Mouse (Mus musculus) lung, postnatal 0 days (tissue): Measurements from ENCODE around the gene Capsl. TPM values are rescaled to one million over a fixed set of nuclear protein-coding genes. Genes with fewer than 3 reads are reported as not detected.

Experiments used
- ATAC-seq: fragments of 200-750 bp; cut with Nextera tagmentation; 2 replicates; pipeline ENCODE4 v1.8.0; 2017; ENCODE audit warnings: moderate library complexity
- DNase-seq: peaks from one replicate; pipeline ENCODE4 v3.0.0-alpha.2; 2016; ENCODE audit warnings: low spot score
- H3K27ac ChIP-seq: fragments of 300-500 bp; sonication (generic); 2 replicates; pipeline ENCODE4 v1.5.1; 2014; ENCODE audit warnings: antibody characterized with exemption, mild to moderate bottlenecking, low read length, mixed read lengths
- H3K27me3 ChIP-seq: fragments of 300-500 bp; sonication (generic); replicated peaks from 2 replicates; pipeline ENCODE4 v1.6.1; 2014; ENCODE audit warnings: low read length, mixed read lengths; ENCODE audit not compliant: insufficient read depth
- H3K36me3 ChIP-seq: fragments of 300-500 bp; sonication (generic); 2 replicates; pipeline ENCODE4 v1.6.1; 2014; ENCODE audit warnings: low read length, mixed read lengths; ENCODE audit not compliant: insufficient read depth
- H3K4me1 ChIP-seq: fragments of 300-500 bp; sonication (generic); 2 replicates; pipeline ENCODE4 v1.6.1; 2014; ENCODE audit warnings: antibody characterized with exemption, low read depth, low read length, mixed read lengths; ENCODE audit not compliant: insufficient read depth
- H3K4me2 ChIP-seq: fragments of 300-500 bp; sonication (generic); replicated peaks from 2 replicates; pipeline ENCODE4 v1.6.1; 2014; ENCODE audit warnings: low read depth, mild to moderate bottlenecking, low read length, moderate library complexity, mixed read lengths
- H3K4me3 ChIP-seq: fragments of 300-500 bp; sonication (generic); 2 replicates; pipeline ENCODE4 v1.5.1; 2014; ENCODE audit warnings: low read depth, low read length
- H3K9ac ChIP-seq: fragments of 300-500 bp; sonication (generic); replicated peaks from 2 replicates; pipeline ENCODE4 v1.6.1; 2014; ENCODE audit warnings: low read depth, mild to moderate bottlenecking
- H3K9me3 ChIP-seq: fragments of 300-500 bp; sonication (generic); 2 replicates; pipeline ENCODE4 v1.6.1; 2016; ENCODE audit warnings: low read length, mixed read lengths
- CTCF ChIP-seq: IDR thresholded peaks from 2 replicates; pipeline ENCODE4 v1.5.1; 2016; ENCODE audit warnings: antibody characterized with exemption, mild to moderate bottlenecking
- EP300 ChIP-seq: IDR thresholded peaks from 2 replicates; pipeline ENCODE4 v1.6.1; 2016; ENCODE audit warnings: antibody characterized with exemption, mild to moderate bottlenecking, control low read depth
- WGBS: fragments of 180-500 bp; shearing (Covaris S2); extraction: QIAGEN DNeasy Blood & Tissue Kit; methylation state at CpG from one replicate; pipeline ENCODE4 v1.1.7; 2014; 5-methylcytosine and 5-hydroxymethylcytosine counted together
- polyA plus RNA-seq: library from polyadenylated mRNA; unstranded; fragments of >200 nt; fragmentation: Nextera tagmentation; extraction: Ambion mirVana; gene quantifications from 2 replicates; pipeline ENCODE4 v1.2.1, GENCODE M21; 2015

The Capsl gene
- polyA plus RNA-seq, 1 experiment from 2014 or later, result 22.1 TPM

GRCm38 (mm10) chr15:9452842-9453241 lies 17.0 kb downstream of the Capsl start:
- no peak for ATAC-seq
- Histone ChIP-seq H3K4me2 (no peak overlapping the region), H3K9me3 (no peaks in the 10 kb centered on the region), H3K27ac (no peak overlapping the region), H3K27me3 (no peaks in the 10 kb centered on the region), H3K9ac (no peak overlapping the region), H3K36me3 (no peaks in the 10 kb centered on the region), H3K4me3 (no peak overlapping the region), H3K4me1 (no peaks in the 10 kb centered on the region)
- TF ChIP-seq CTCF (no peak), EP300 (no peak)
- DNase-seq, result no peak
- 39% methylated on average over 1 of the region's 1 CpGs for WGBS

GRCm38 (mm10) chr15:9454198-9454597 lies 18.4 kb downstream of the Capsl start:
- Histone ChIP-seq H3K27ac (no peak overlapping the region), H3K4me3 (no peak overlapping the region), H3K4me2 (no peak overlapping the region), H3K4me1 (no peaks in the 10 kb centered on the region), H3K36me3 (no peaks in the 10 kb centered on the region), H3K9ac (no peak overlapping the region), H3K27me3 (no peaks in the 10 kb centered on the region), H3K9me3 (no peaks in the 10 kb centered on the region)
- DNase-seq, result no peak
- TF ChIP-seq CTCF, result no peak
- TF ChIP-seq EP300, result no peak
- no peak for ATAC-seq
- 78% methylated on average over 4 of the region's 4 CpGs for WGBS

GRCm38 (mm10) chr15:9455241-9455640 lies 19.4 kb downstream of the Capsl start:
- no peak overlapping the region for H3K9ac ChIP-seq
- no peaks in the 10 kb centered on the region for H3K9me3 ChIP-seq
- no peaks in the 10 kb centered on the region for H3K27me3 ChIP-seq
- no peak overlapping the region for H3K27ac ChIP-seq
- H3K36me3 ChIP-seq, result no peaks in the 10 kb centered on the region
- H3K4me1 ChIP-seq, result no peaks in the 10 kb centered on the region
- H3K4me3 ChIP-seq, result no peak overlapping the region
- DNase-seq, result peak; percentile 72
- H3K4me2 ChIP-seq, result no peak overlapping the region
- no peak for TF ChIP-seq EP300
- peak; percentile 80 for TF ChIP-seq CTCF
- no peak for ATAC-seq
- WGBS, result 60% methylated on average over 4 of the region's 4 CpGs

DNA sequence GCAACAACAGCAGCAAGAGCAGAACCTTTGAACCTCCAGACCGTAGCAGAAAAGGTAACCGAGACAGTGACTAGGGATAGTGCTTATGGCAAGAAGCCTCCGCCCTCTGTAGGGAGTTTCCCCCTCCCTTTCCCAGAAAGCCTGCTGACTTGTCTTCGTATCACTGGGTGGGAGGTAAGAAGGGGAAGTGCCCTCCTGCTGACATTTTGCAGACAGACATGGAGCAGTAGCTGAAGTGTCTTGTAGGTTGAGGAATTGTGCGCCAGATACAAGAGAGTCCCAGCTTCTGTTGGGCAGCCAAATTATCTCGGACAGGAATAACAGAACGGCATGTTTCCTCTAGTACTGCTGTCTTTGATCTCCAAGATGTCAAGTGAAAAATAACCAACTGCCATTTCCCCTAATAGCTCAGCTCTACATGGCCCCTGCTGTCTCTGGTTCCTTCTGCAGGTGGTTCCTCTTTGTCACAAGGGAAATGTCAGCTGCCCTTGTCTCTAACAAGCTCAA lies 27.7 kb downstream of the Capsl start:
- TF ChIP-seq CTCF, result no peak
- TF ChIP-seq EP300, result no peak
- H3K27ac ChIP-seq, result no peak overlapping the region
- no peak overlapping the region for H3K4me2 ChIP-seq
- 40% methylated on average over 7 of the region's 7 CpGs for WGBS
- no peak overlapping the region for H3K9ac ChIP-seq
- ATAC-seq (no peak), DNase-seq (peak; percentile 10)
- H3K4me1 ChIP-seq, result no peaks in the 10 kb centered on the region
- H3K4me3 ChIP-seq, result no peak overlapping the region
- no peaks in the 10 kb centered on the region for H3K36me3 ChIP-seq
- H3K9me3 ChIP-seq, result no peaks in the 10 kb centered on the region
- H3K27me3 ChIP-seq, result no peaks in the 10 kb centered on the region

- WGBS, result 10% methylated on average over 1 of the region's 1 CpGs
- TF ChIP-seq EP300 (no peak), CTCF (no peak)
- no peaks in the 10 kb centered on the region for H3K9me3 ChIP-seq
- DNase-seq, result no peak
- H3K4me3 ChIP-seq, result no peak overlapping the region
- no peaks in the 10 kb centered on the region for H3K36me3 ChIP-seq
- no peak overlapping the region for H3K9ac ChIP-seq
- H3K27ac ChIP-seq, result no peak overlapping the region
- no peak for ATAC-seq
- H3K4me2 ChIP-seq, result no peak overlapping the region
- H3K27me3 ChIP-seq, result no peaks in the 10 kb centered on the region
- H3K4me1 ChIP-seq, result no peaks in the 10 kb centered on the region
Observed at GRCm38 (mm10) chr15:9464039-9464438, 28.2 kb downstream of the Capsl start.

DNA sequence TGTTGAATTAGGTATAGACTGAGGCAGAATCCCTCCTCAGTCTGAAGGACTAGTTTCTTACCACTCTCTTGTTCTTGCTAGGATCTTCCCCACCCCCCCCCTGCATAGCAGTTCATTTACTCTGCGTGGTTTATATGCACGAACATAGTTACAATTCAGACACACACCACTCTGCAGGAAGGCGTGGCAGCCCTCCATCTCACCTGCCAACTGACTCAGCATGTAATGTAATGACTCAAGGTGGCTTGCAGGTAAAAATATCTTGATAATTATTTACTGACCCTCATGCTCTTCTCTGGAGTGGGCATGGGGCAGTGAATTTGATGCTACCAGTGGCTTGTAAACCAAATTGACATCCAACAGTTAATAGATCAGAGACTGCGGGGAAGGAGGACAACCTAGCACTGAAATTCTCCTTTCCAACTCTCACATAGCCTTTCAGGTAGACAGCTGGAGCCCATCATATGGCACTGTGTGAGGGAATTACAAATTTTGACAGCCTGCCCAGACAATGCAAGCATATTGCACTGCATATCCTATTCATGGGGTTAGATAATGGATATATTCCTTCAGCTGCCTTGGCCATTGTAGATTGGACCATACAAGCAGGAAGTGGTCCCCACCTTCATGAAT lies 35.3 kb downstream of the Capsl start:
- TF ChIP-seq CTCF (no peak), EP300 (no peak)

GRCm38 (mm10) chr15:9472167-9472566 lies 36.3 kb downstream of the Capsl start:
- no peaks in the 10 kb centered on the region for H3K4me1 ChIP-seq
- TF ChIP-seq CTCF, result no peak
- TF ChIP-seq EP300, result no peak
- ATAC-seq, result no peak
- H3K27me3 ChIP-seq, result no peaks in the 10 kb centered on the region
- no peak overlapping the region for H3K27ac ChIP-seq
- H3K36me3 ChIP-seq, result no peaks in the 10 kb centered on the region
- no peak overlapping the region for H3K4me3 ChIP-seq
- no peaks in the 10 kb centered on the region for H3K9me3 ChIP-seq
- no peak overlapping the region for H3K4me2 ChIP-seq
- DNase-seq, result no peak
- H3K9ac ChIP-seq, result no peak overlapping the region
- 33% methylated on average over 3 of the region's 3 CpGs for WGBS

More for the DNA sequence above, 35.3 kb downstream of the Capsl start:
- ATAC-seq (no peak), DNase-seq (no peak)
- Histone ChIP-seq H3K4me3 (no peak overlapping the region), H3K9me3 (no peaks in the 10 kb centered on the region), H3K4me1 (no peaks in the 10 kb centered on the region), H3K27me3 (no peaks in the 10 kb centered on the region), H3K36me3 (no peaks in the 10 kb centered on the region), H3K4me2 (no peak overlapping the region), H3K27ac (no peak overlapping the region), H3K9ac (no peak overlapping the region)
- WGBS, result 73% methylated on average over 4 of the region's 4 CpGs
